Mouse (Mus musculus): ENCODE results near the gene Psmd14.

GRCm38 (mm10) chr2:61807151-61807550 lies 95.7 kb downstream of the Psmd14 start:
- no peak for TF ChIP-seq CTCF (IDR thresholded peaks at IDR 0.05; ENCODE audit: extremely low read depth, insufficient read depth, insufficient read length, insufficient replicate concordance)
- no peak for TF ChIP-seq POLR2A (IDR thresholded peaks at IDR 0.05; ENCODE audit: low read depth, low read length)

Measured in spleen, adult 2 months (tissue).